Mouse (Mus musculus): ENCODE measurements around the gene Thrap3. TPM values are rescaled to one million over a fixed set of nuclear protein-coding genes. Genes with fewer than 3 reads are reported as not detected.

Thrap3 gene
- total RNA-seq, 4 experiments from 2014 or later, result 95.8 to 107 (median 105) TPM

Other genes starting within 250 kb of the Thrap3 start
- under 1 TPM; 0.10 to 0.44 (median 0.36) TPM for gene Csf3r, start 178.2 kb downstream of the Thrap3 start, total RNA-seq (2022)
- 10 to 100 TPM; 62.8 to 70.5 (median 66.0) TPM for gene Mrps15, start 155.8 kb downstream of the Thrap3 start, total RNA-seq (2022)
- 1 to 10 TPM; 1.2 to 3.2 (median 2.9) TPM for gene Oscp1, start 144.2 kb downstream of the Thrap3 start, total RNA-seq (2022)
- gene Lsm10, start 106.1 kb downstream of the Thrap3 start, total RNA-seq (2022), result 10 to 100 TPM in 1 of 4 experiments, 1 to 10 TPM in 3; 8.8 to 10.9 (median 9.4) TPM
- 100 to 1,000 TPM; 122 to 135 (median 128) TPM for gene Stk40, start 98.8 kb downstream of the Thrap3 start, total RNA-seq (2022)
- gene Eva1b, start 55.0 kb downstream of the Thrap3 start, total RNA-seq (2022), result 1 to 10 TPM; 2.0 to 4.9 (median 2.6) TPM
- gene Sh3d21, start 39.3 kb downstream of the Thrap3 start, total RNA-seq (2022), result under 1 TPM; 0.46 to 0.86 (median 0.68) TPM
- 100 to 1,000 TPM; 138 to 195 (median 173) TPM for gene Map7d1, start 53.6 kb upstream of the Thrap3 start, total RNA-seq (2022)
- gene Trappc3, start 59.6 kb upstream of the Thrap3 start, total RNA-seq (2022), result 10 to 100 TPM; 19.7 to 23.2 (median 22.3) TPM
- gene Col8a2, start 84.0 kb upstream of the Thrap3 start, total RNA-seq (2022), result 1 to 10 TPM in 2 of 4 experiments, under 1 TPM in 2; 0.46 to 1.6 (median 1.1) TPM
- 1 to 10 TPM; 8.1 to 9.5 (median 9.0) TPM for gene Adprhl2, start 118.9 kb upstream of the Thrap3 start, total RNA-seq (2022)
- gene Tekt2, start 122.9 kb upstream of the Thrap3 start, total RNA-seq (2022), result under 1 TPM in 3 of 4 experiments, not detected in 1; 0.17 to 0.87 (median 0.40) TPM
- 10 to 100 TPM in 1 of 4 experiments, 1 to 10 TPM in 3; 6.8 to 11.5 (median 8.0) TPM for gene Ago3, start 226.8 kb upstream of the Thrap3 start, total RNA-seq (2022)